Mouse (Mus musculus): ENCODE results near the gene Sympk. TPM values are rescaled to one million over a fixed set of nuclear protein-coding genes. Genes with fewer than 3 reads are reported as not detected.
A peak's percentile ranks its signal among the peaks of the same experiment; 100 is the strongest.
"Not testable (repeated sequence)": the region's sequence is repeated elsewhere in the genome, so short reads cannot be mapped to it uniquely, and the experiment has no call there.

Gene Sympk
- polyA plus RNA-seq, 1 experiment from 2014 or later = 36.3 TPM

GRCm38 (mm10) chr7:19065896-19066295 is 41.7 kb downstream of the Sympk start:
- peaks cover 22% of the 10 kb centered on the region for H3K27me3 ChIP-seq (ENCODE audit: control insufficient read depth, insufficient read depth, low read length)
- H3K36me3 ChIP-seq (replicated peaks; ENCODE audit: control insufficient read depth, insufficient read depth, low read depth, low read length) = no peaks in the 10 kb centered on the region
- ATAC-seq (replicated peaks; ENCODE audit: insufficient number of reproducible peaks, low FRiP score, low TSS enrichment, low read depth) = no peak
- no peak overlapping the region for H3K27ac ChIP-seq (replicated peaks; ENCODE audit: low read depth, low read length)
- no peak for DNase-seq (ENCODE audit: low spot score)
- no peak overlapping the region for H3K4me2 ChIP-seq (ENCODE audit: low read depth, low read length)
- H3K9me3 ChIP-seq (replicated peaks; ENCODE audit: control insufficient read depth, low read length) = no peaks in the 10 kb centered on the region
- 51% methylated on average over 13 of the region's 13 CpGs for WGBS
- no peak overlapping the region for H3K4me3 ChIP-seq (ENCODE audit: low read depth, low read length)
- no peaks in the 10 kb centered on the region for H3K4me1 ChIP-seq (ENCODE audit: control insufficient read depth, insufficient read depth, low read length)
- no peak overlapping the region for H3K9ac ChIP-seq (replicated peaks; ENCODE audit: low read length)

GRCm38 (mm10) chr7:19067063-19067462 is 42.9 kb downstream of the Sympk start:
- no peak for ATAC-seq (replicated peaks; ENCODE audit: insufficient number of reproducible peaks, low FRiP score, low TSS enrichment, low read depth)
- Histone ChIP-seq H3K27ac (replicated peaks; ENCODE audit: low read depth, low read length) (no peak overlapping the region), H3K27me3 (ENCODE audit: control insufficient read depth, insufficient read depth, low read length) (peaks cover 22% of the 10 kb centered on the region), H3K4me1 (ENCODE audit: control insufficient read depth, insufficient read depth, low read length) (no peaks in the 10 kb centered on the region), H3K4me2 (ENCODE audit: low read depth, low read length) (no peak overlapping the region), H3K36me3 (replicated peaks; ENCODE audit: control insufficient read depth, insufficient read depth, low read depth, low read length) (no peaks in the 10 kb centered on the region), H3K9ac (replicated peaks; ENCODE audit: low read length) (no peak overlapping the region), H3K4me3 (ENCODE audit: low read depth, low read length) (no peak overlapping the region), H3K9me3 (replicated peaks; ENCODE audit: control insufficient read depth, low read length) (no peaks in the 10 kb centered on the region)
- 43% methylated on average over 14 of the region's 14 CpGs for WGBS
- no peak for DNase-seq (ENCODE audit: low spot score)

DNA sequence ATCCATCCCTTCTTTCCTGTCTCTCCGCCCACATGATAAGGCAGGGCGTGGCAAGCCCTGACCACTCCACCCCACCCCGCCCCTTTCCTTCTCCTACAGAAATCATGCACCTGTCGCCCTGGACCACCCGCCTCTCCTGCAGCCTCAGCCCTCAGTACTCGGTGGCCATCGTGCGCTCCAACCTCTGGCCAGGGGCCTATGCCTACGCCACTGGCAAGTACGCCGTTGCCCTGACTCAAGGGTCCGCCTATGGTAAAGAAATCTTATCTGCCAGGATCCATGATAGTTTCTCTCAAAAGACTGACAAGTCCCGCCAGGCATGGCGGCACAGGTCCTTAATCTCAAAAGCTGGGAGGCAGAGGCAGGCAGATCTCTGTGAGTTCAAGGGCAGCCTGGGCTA is 43.8 kb downstream of the Sympk start:
- H3K9ac ChIP-seq (replicated peaks; ENCODE audit: low read length) = no peak overlapping the region
- no peaks in the 10 kb centered on the region for H3K36me3 ChIP-seq (replicated peaks; ENCODE audit: control insufficient read depth, insufficient read depth, low read depth, low read length)
- DNase-seq (ENCODE audit: low spot score) (no peak), ATAC-seq (replicated peaks; ENCODE audit: insufficient number of reproducible peaks, low FRiP score, low TSS enrichment, low read depth) (no peak)
- no peak overlapping the region for H3K4me2 ChIP-seq (ENCODE audit: low read depth, low read length)
- no peaks in the 10 kb centered on the region for H3K4me1 ChIP-seq (ENCODE audit: control insufficient read depth, insufficient read depth, low read length)
- H3K27me3 ChIP-seq (ENCODE audit: control insufficient read depth, insufficient read depth, low read length) = peaks cover 22% of the 10 kb centered on the region
- H3K27ac ChIP-seq (replicated peaks; ENCODE audit: low read depth, low read length) = no peak overlapping the region
- no peaks in the 10 kb centered on the region for H3K9me3 ChIP-seq (replicated peaks; ENCODE audit: control insufficient read depth, low read length)
- no peak overlapping the region for H3K4me3 ChIP-seq (ENCODE audit: low read depth, low read length)
- 66% methylated on average over 14 of the region's 14 CpGs for WGBS

- ATAC-seq (replicated peaks; ENCODE audit: insufficient number of reproducible peaks, low FRiP score, low TSS enrichment, low read depth) = no peak
- Histone ChIP-seq H3K4me3 (ENCODE audit: low read depth, low read length) (no peak overlapping the region), H3K9ac (replicated peaks; ENCODE audit: low read length) (no peak overlapping the region), H3K4me1 (ENCODE audit: control insufficient read depth, insufficient read depth, low read length) (no peaks in the 10 kb centered on the region), H3K36me3 (replicated peaks; ENCODE audit: control insufficient read depth, insufficient read depth, low read depth, low read length) (no peaks in the 10 kb centered on the region), H3K27me3 (ENCODE audit: control insufficient read depth, insufficient read depth, low read length) (peaks cover 22% of the 10 kb centered on the region), H3K9me3 (replicated peaks; ENCODE audit: control insufficient read depth, low read length) (no peaks in the 10 kb centered on the region), H3K4me2 (ENCODE audit: low read depth, low read length) (no peak overlapping the region), H3K27ac (replicated peaks; ENCODE audit: low read depth, low read length) (no peak overlapping the region)
- DNase-seq (ENCODE audit: low spot score) = peak; percentile 86
- 12% methylated on average over 2 of the region's 2 CpGs for WGBS
Measured at GRCm38 (mm10) chr7:19068707-19069106, 44.5 kb downstream of the Sympk start.

DNA sequence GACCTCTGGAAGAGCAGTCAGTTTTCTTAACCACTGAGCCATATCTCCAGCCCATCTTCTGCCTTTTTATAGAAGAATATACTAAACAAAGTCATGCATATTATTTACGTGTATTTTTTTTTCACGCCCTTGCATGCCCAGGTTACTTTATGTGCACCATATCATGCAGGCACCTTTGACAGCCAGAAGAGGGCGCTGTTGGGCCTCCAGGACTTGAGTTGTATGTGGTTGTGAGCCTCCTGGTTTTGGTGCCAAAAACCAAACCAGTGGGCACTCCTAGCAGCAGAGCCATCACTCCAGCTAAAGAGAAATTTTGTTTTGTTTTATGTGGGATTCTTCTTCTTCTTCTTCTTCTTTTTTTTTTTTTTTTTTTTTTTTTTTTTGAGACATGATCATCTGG is 45.3 kb downstream of the Sympk start:
- Histone ChIP-seq H3K4me2 (ENCODE audit: low read depth, low read length) (no peak overlapping the region), H3K9ac (replicated peaks; ENCODE audit: low read length) (no peak overlapping the region), H3K4me3 (ENCODE audit: low read depth, low read length) (no peak overlapping the region), H3K27me3 (ENCODE audit: control insufficient read depth, insufficient read depth, low read length) (peaks cover 21% of the 10 kb centered on the region), H3K9me3 (replicated peaks; ENCODE audit: control insufficient read depth, low read length) (no peaks in the 10 kb centered on the region), H3K4me1 (ENCODE audit: control insufficient read depth, insufficient read depth, low read length) (no peaks in the 10 kb centered on the region), H3K36me3 (replicated peaks; ENCODE audit: control insufficient read depth, insufficient read depth, low read depth, low read length) (no peaks in the 10 kb centered on the region), H3K27ac (replicated peaks; ENCODE audit: low read depth, low read length) (no peak overlapping the region)
- WGBS = 49% methylated on average over 3 of the region's 3 CpGs
- DNase-seq (ENCODE audit: low spot score) (no peak), ATAC-seq (replicated peaks; ENCODE audit: insufficient number of reproducible peaks, low FRiP score, low TSS enrichment, low read depth) (no peak)

DNA sequence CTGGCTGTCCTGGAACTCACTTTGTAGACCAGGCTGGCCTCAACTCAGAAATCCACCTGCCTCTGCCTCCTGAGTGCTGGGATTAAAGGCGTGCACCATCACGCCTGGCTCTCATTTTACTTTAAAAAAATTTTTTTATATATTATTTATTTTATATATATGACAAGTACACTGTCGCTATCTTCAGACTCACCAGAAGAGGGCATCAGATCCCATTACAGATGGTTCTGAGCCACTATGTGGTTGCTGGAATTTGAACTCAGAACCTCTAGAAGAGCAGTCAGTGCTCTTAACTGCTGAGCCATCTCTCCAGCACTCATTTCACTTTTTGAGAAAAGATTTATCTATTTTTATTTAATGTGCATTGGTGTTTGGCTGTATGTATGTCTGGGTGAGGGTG is 46.8 kb downstream of the Sympk start:
- not testable (repeated sequence) for H3K36me3 ChIP-seq (replicated peaks; ENCODE audit: control insufficient read depth, insufficient read depth, low read depth, low read length); H3K27ac ChIP-seq (replicated peaks; ENCODE audit: low read depth, low read length); H3K4me2 ChIP-seq (ENCODE audit: low read depth, low read length); H3K9me3 ChIP-seq (replicated peaks; ENCODE audit: control insufficient read depth, low read length); H3K9ac ChIP-seq (replicated peaks; ENCODE audit: low read length); DNase-seq (ENCODE audit: low spot score); ATAC-seq (replicated peaks; ENCODE audit: insufficient number of reproducible peaks, low FRiP score, low TSS enrichment, low read depth); H3K4me3 ChIP-seq (ENCODE audit: low read depth, low read length); H3K4me1 ChIP-seq (ENCODE audit: control insufficient read depth, insufficient read depth, low read length)
- WGBS = 61% methylated on average over 3 of the region's 3 CpGs
- H3K27me3 ChIP-seq (ENCODE audit: control insufficient read depth, insufficient read depth, low read length) = peaks cover 11% of the 10 kb centered on the region

DNA sequence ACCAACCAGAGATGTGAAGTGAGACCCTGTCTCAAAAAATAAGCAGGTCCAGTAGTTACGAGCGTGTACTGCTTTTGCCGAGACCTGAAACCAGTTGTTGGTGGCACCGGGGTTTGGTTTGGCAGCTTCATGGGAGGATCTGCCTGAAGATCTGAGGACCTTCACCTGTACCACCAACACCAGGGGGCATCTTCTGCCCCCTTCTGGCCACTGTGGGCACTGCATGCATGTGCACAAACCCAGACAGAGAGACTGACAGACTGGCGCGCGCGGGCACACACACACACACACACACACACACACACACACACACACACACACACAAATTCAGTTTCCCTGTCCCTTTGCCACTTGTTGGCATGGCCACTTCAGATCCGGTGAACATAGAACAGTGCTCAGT is 49.3 kb downstream of the Sympk start:
- Histone ChIP-seq H3K27ac (replicated peaks; ENCODE audit: low read depth, low read length) (no peak overlapping the region), H3K4me1 (ENCODE audit: control insufficient read depth, insufficient read depth, low read length) (no peaks in the 10 kb centered on the region), H3K4me3 (ENCODE audit: low read depth, low read length) (no peak overlapping the region), H3K36me3 (replicated peaks; ENCODE audit: control insufficient read depth, insufficient read depth, low read depth, low read length) (no peaks in the 10 kb centered on the region), H3K4me2 (ENCODE audit: low read depth, low read length) (no peak overlapping the region), H3K9me3 (replicated peaks; ENCODE audit: control insufficient read depth, low read length) (no peaks in the 10 kb centered on the region), H3K9ac (replicated peaks; ENCODE audit: low read length) (no peak overlapping the region), H3K27me3 (ENCODE audit: control insufficient read depth, insufficient read depth, low read length) (no peaks in the 10 kb centered on the region)
- DNase-seq (ENCODE audit: low spot score) = no peak
- WGBS = 77% methylated on average over 9 of the region's 9 CpGs
- ATAC-seq (replicated peaks; ENCODE audit: insufficient number of reproducible peaks, low FRiP score, low TSS enrichment, low read depth) = no peak

DNA sequence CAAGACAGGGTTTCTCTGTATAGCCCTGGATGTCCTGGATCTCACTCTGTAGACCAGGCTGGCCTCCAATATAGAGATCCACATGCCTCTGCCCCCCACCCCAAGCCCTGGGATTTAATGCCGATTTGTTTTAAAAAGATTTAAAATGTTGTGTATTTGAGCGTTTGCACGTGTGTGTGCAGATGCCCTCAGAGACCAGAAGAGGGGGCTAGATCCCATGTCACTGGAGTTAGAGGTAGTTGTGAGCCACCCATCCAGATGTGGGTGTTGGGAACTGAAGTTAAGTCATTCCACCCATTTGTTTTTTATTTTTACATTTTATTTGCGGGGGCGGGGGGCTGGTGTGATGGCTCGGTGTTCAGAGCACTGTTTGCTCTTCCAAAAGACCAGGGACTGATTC is 50.3 kb downstream of the Sympk start:
- H3K4me1 ChIP-seq (ENCODE audit: control insufficient read depth, insufficient read depth, low read length) = no peaks in the 10 kb centered on the region
- no peak overlapping the region for H3K9ac ChIP-seq (replicated peaks; ENCODE audit: low read length)
- H3K4me3 ChIP-seq (ENCODE audit: low read depth, low read length) = no peak overlapping the region
- DNase-seq (ENCODE audit: low spot score) (no peak), ATAC-seq (replicated peaks; ENCODE audit: insufficient number of reproducible peaks, low FRiP score, low TSS enrichment, low read depth) (no peak)
- 95% methylated on average over 6 of the region's 6 CpGs for WGBS
- no peaks in the 10 kb centered on the region for H3K9me3 ChIP-seq (replicated peaks; ENCODE audit: control insufficient read depth, low read length)
- H3K36me3 ChIP-seq (replicated peaks; ENCODE audit: control insufficient read depth, insufficient read depth, low read depth, low read length) = no peaks in the 10 kb centered on the region; the same call in none of the 2 replicates
- no peak overlapping the region for H3K27ac ChIP-seq (replicated peaks; ENCODE audit: low read depth, low read length)
- H3K4me2 ChIP-seq (ENCODE audit: low read depth, low read length) = no peak overlapping the region
- H3K27me3 ChIP-seq (ENCODE audit: control insufficient read depth, insufficient read depth, low read length) = no peaks in the 10 kb centered on the region
